Mouse (Mus musculus) T-helper 2 cell (primary cell): ENCODE results near the gene Hist1h3g.
"Not testable (repeated sequence)": the region's sequence is repeated elsewhere in the genome, so short reads cannot be mapped to it uniquely, and the experiment has no call there.

Source experiments
- in situ Hi-C: fragments of 300-600 bp; cut with MboI, MseI; formaldehyde crosslinking; loops from one replicate; pipeline ENCODE4 v1.15.1; 2025; ENCODE audit warnings: high pct_unique_total_duplicates

The Hist1h3g gene

DNA sequence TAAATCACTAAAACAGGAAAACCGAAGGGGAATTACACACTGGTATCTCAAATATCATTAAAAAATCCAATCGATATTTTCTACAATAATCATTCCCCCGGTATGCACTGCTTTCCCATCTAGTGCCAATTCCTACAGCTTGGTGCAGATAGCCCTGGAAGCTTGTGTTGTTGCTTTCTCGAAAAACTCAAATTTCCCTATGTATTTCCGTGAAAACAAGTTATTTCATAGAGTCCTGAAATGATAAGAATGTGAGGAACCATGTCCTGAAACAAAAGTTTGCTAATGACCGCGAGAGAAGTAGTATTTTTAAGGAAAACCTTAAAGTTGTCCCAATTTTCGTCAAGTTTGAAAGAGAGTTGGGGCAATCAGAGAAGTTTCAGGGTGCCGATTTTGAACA lies 19.2 kb downstream of the Hist1h3g start:
- in situ Hi-C loops = no loop called here

DNA sequence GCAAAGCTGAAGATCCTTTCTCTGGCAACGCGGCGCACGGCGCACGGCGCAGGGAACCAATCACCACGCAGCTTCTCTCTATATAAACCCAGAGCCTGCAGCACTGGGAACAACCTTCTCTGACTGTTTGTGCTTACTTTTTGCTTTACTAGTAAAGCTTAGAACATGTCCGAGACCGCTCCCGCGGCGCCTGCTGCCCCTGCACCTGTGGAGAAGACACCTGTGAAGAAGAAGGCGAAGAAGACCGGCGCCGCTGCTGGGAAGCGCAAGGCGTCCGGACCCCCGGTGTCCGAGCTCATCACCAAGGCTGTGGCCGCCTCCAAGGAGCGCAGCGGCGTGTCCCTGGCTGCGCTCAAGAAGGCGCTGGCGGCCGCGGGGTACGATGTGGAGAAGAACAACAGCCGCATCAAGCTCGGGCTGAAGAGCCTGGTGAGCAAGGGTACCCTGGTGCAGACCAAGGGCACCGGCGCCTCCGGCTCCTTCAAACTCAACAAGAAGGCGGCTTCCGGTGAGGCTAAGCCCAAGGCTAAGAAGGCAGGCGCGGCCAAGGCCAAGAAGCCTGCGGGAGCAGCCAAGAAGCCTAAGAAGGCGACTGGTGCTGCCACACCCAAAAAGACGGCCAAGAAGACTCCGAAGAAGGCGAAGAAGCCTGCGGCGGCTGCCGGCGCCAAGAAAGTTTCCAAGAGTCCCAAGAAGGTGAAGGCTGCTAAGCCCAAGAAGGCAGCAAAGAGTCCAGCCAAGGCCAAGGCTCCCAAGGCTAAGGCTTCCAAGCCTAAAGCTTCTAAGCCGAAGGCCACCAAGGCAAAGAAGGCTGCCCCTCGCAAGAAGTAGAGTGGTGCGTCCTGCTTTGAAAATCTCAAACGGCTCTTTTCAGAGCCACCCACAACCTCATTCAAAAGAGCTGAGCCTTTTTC lies 20.0 kb downstream of the Hist1h3g start:
- in situ Hi-C loops = no loop called here

DNA sequence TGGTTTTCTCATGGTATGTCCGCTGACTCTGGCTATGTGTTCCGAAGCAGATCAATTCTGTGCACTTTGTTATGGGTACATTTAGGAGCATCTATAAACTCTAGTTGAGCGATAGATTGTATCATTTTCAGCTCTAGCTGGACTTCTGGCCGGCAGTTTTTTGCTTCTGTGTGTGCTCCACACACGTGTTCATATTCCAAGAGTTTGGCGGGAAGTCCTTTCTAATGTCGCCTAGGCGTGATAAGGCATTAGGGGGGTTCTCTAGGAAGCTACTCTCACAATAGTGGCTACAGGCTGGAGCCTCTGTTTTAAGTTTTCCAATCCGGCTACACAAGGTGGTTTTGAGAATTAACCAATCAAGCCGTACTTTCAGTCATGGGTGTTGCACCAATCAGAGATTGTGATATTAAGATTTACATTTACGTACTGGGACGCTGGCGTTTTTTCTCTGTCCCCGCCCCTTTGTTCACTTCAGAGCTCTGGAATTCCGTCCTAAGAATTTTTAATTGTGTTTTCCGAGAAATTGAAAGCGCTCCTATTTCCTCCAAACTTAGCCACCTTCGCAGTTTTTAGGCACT lies 20.7 kb downstream of the Hist1h3g start:
- in situ Hi-C loops = no loop called here

DNA sequence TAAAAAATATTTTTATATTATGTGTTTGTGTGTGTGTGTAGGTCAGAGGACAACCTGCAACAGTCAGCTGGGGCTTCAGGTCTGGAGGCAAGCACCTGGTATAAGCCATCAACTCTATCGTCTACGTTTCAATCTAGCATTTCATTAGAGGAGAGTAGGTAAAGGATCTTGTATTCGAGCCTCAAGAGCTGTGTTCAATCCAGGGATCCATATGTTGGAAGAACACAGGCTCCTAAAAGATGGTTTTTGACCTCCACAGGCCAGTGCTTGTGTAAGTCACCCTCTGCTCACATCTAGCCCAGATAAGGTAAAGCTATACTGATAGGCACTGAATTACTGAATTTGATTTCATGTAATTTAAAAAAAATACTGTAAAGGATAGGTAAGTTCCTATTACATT lies 21.7 kb downstream of the Hist1h3g start:
- in situ Hi-C loops = no loop called here

DNA sequence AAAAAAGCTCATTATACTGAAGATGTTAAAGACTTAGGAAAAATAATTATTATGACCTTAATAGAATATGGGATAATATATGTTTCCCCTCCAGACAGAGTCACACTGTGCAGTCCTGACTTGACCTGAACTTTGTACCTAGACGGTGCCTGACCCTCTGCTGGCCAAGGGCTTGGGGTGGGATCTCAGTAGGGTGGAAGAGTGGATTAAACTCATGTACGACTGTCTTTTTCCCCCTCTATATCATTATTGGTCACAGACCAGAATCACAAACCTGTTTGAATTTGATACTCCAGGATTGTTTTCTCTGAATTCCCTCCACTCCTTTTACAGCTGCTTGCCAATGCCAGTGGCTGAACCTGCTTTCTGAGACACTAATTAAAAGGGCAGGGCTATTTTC lies 25.5 kb downstream of the Hist1h3g start:
- in situ Hi-C loops = not testable (repeated sequence)

DNA sequence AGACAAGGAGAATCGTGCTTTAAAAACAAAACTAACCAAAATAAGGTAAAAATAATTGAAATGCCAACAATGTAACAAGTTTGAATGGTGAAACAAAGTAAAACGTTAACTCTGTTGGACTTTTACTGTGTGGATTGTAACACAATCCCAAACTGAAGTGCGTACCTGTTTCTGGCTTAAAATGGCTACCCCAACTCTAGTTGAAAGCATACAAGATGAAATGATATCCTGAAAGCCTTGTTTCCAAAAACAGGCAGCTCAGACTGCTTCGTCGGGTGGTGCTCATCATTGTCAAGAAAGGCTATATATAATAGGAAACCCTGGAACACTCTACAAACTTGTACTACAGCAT lies 26.3 kb downstream of the Hist1h3g start:
- in situ Hi-C loops = not testable (repeated sequence)

DNA sequence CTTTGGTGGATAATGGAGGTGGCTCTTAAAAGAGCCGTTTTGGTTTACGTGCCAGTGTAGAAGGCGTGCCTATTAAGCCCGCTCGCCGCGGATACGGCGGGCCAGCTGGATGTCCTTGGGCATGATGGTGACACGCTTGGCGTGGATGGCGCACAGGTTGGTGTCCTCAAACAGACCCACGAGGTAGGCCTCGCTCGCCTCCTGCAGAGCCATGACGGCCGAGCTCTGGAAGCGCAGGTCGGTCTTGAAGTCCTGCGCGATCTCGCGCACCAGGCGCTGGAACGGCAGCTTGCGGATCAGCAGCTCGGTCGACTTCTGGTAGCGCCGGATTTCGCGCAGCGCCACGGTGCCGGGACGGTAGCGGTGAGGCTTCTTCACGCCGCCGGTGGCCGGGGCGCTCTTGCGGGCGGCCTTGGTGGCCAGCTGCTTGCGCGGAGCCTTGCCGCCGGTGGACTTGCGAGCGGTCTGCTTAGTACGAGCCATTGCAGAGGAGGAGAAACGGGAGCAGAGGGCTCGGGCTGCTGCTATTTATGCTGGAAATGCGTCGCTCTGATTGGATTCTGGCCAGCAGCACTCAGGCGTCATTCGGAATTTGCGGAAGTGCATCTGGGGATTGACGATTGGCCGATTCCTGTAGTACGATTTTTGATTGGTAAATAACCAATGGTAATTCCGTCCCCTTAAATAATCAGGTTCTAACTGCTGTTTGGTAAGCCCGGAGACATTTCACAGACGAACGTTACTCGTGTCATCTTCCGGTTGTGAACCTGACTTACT lies 26.8 kb downstream of the Hist1h3g start, which contains the start of gene Hist1h3e:
TSS of gene Hist1h3e (minus strand) at position 487 of the 777 bp plus-strand sequence.
- in situ Hi-C loops = not testable (repeated sequence)

DNA sequence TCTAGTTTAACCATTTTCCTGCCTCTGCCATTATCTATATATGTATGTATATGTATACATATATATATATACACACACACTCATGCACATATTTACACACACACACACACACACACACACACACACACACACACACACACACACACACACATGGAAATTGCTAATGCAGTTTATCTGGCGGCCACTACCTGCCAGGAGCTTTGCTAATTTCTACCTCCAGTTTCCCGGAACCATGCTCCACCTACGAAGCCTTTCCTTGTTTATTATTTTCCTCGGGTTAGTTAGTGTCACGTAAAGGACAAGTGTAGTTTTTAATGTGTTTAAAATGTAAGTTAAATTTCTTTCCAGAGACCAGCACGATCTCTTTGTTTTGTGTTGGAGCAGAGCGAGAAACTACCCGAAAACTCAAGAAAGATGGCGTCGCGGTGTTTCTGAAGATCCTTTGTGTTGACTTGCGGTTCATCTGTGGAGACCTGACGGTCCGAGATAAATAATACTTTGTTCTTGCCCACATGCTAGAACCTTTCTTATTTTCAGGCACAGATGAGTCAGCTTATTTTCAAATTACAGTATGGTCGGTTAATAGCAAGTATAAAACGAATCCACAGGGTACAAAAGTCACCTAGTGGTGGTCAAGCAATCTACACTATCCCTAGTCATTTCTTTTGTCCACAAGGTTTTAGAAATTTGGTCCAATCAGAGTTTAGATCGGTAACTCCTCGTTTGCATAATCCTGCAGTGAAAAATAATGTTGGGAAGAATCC lies 27.7 kb downstream of the Hist1h3g start:
- in situ Hi-C loops = no loop called here

DNA sequence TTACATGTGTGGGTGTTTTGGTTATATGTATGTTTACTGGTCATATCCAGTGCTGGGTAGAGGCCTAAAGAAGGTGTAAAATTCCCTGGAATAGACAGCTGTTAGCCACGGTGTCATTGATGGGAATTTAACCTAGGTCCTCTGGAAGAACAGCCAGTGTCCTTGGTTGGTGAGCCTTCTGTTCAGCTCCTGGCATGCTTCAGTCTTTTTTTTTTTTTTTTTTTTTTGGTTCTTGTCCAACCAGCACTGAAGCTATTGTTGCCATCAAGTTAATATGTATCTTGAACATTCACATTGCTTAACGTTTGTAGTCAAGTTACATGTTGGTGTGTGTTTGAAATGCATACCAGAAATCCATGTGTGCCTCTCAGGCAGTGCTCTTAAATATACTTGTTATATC lies 29.3 kb downstream of the Hist1h3g start:
- in situ Hi-C loops = no loop called here

DNA sequence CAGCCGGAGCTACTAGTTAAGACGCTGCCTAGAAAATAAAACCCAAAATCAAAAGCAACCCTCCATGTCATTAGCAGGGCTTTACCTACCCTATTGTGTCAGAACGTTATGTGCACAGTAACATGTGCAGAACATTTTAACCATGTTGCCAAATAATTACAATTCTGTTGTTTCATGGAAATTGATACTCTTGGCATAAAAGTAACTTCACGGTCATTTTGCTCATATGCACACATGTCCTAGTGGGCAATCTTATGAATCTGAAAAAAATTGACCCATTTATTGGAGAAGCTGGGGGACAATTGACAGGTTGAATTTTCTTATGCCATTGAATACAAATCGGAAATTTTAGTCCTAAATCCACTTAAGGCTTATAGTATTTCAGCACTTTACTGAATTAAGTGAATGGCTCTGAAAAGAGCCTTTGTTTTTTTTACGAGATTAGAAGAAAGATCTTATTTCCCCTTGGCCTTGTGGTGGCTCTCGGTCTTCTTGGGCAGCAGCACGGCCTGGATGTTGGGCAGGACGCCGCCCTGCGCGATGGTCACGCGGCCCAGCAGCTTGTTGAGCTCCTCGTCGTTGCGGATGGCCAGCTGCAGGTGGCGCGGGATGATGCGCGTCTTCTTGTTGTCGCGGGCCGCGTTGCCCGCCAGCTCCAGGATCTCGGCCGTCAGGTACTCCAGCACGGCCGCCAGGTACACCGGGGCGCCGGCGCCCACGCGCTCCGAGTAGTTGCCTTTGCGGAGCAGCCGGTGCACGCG lies 35.2 kb downstream of the Hist1h3g start:
- in situ Hi-C loops = loop anchor here (10.0 kb wide), 1 partner anchor 1856 kb away; the partner anchor contains the start of genes Hist1h2ai, Hist1h2bl and Hist1h3h

DNA sequence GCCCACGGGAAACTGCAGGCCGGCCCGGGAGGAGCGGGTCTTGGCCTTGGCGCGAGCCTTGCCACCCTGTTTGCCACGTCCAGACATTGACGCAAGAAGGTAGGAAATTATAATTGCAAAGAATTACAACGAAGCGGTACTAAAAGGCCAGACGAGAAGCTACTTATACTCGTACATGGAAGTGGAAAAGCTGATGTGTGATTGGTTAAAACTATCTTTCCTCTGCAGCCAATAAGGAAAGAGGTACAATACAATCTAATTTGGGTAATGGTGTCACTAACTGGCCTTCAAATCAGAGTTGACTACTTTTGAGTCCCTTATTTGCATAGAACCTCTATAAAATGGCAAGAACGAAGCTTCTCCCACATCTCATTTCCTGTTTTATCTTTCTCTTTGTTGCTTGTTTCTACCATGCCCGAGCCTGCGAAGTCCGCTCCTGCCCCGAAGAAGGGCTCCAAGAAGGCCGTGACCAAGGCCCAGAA lies 35.8 kb downstream of the Hist1h3g start, which contains the start of the genes Hist1h2ae and Hist1h2bg:
TSS of gene Hist1h2ae (minus strand) at position 199 of the 482 bp plus-strand sequence.
TSS of gene Hist1h2bg (plus strand) at position 375 of the 482 bp plus-strand sequence.
- in situ Hi-C loops = loop anchor here (10.0 kb wide), 1 partner anchor 1856 kb away; the partner anchor contains the start of genes Hist1h2ai, Hist1h2bl and Hist1h3h

DNA sequence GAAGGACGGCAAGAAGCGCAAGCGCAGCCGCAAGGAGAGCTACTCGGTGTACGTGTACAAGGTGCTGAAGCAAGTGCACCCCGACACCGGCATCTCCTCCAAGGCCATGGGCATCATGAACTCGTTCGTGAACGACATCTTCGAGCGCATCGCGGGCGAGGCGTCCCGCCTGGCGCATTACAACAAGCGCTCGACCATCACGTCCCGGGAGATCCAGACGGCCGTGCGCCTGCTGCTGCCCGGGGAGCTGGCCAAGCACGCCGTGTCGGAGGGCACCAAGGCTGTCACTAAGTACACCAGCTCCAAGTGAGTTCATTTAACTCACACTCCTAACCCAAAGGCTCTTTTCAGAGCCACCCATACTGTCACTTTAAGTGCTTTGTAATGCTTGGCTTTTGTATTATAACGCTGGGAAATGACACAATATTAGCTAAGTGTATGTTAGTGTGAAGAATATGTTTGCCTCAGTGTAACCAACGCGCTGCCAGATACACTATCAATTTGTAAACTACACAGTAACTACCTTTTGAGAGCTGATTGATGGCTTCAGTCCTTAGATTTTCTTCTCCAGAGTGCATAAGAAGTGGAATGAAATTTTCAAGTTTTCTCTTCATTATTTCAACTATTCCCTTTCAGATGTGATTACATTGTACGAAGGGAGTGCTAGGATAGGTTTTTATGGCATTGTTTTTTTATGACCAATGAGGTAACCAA lies 36.4 kb downstream of the Hist1h3g start:
- in situ Hi-C loops = loop anchor here (10.0 kb wide), 1 partner anchor 1857 kb away; the partner anchor contains the start of genes Hist1h2ai, Hist1h2bl and Hist1h3h

DNA sequence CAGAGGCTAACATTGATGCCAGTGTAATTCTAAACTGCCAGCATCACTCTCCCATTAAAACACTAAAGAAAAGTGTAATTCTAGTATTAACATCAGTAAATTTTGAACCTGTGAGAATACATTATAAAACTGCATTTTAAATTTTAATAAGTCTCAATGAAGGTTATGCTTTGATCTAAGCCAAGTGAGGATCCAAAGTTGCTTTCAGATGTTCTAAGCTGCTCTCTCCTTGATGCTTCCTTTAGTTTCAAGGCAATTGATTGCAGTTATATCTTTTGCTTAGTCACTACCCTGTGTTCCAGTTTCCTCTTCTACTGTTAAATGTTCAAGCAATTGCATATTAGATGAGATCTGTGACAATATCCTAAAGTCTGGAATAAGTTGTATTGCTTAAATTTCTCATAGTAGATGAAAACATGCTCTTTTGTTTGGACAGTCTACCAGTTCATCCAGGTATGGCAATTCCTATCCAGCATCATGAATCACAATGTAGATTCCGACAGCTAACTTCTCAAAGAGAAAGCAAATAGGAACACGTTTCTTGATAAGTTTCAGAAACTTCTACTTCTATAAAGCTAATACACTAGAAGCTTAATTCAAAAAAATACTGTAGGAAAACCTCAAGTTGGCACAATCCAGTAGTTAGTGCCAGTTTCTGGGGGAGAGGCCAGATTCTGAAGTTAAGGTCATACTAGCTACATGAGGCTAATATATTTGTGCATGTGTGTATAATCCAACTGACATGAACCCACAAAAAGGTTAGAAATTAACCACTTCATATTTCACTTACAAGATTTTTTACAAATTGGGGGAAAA lies 37.2 kb downstream of the Hist1h3g start:
- in situ Hi-C loops = loop anchor here (10.0 kb wide), 1 partner anchor 1858 kb away; the partner anchor contains the start of genes Hist1h2ai, Hist1h2bl and Hist1h3h

DNA sequence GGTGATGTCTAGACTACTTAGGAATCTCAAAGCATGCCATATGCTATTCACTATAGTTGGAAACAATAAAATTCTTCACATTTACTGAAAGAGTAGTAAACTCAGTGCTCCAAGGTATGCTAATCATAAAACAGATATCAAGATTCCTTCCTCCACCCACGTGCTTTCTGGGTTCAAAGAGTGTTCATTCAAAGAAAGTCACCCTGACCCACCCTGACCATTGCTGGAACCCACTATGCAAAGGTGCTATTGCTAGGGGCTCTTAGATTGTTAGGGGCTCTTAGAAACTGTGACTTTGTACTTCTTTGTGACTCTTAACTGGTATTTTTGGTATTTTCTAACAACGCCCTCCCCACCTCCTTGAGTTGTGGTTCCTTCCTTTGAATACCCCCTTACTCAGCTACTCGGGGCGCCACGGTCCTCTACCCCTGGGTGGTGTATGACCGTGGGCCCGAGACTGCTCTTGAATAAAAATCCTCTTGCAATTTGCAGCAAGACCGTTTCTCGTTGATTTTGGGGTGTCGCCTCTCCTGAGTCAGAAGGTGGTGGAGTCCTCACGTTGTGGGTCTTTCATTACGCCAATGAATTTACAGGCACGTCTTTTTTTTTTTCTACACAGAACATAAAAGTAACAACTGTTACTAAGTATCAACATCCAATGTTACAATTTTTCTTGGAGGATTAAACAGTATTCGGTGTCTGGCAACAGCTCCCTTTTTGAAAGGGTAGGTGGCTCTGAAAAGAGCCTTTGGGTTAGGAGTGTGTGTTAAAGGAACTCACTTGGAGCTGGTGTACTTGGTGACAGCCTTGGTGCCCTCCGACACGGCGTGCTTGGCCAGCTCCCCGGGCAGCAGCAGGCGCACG lies 38.0 kb downstream of the Hist1h3g start:
- in situ Hi-C loops = loop anchor here (10.0 kb wide), 1 partner anchor 1858 kb away; the partner anchor contains the start of genes Hist1h2ai, Hist1h2bl and Hist1h3h

DNA sequence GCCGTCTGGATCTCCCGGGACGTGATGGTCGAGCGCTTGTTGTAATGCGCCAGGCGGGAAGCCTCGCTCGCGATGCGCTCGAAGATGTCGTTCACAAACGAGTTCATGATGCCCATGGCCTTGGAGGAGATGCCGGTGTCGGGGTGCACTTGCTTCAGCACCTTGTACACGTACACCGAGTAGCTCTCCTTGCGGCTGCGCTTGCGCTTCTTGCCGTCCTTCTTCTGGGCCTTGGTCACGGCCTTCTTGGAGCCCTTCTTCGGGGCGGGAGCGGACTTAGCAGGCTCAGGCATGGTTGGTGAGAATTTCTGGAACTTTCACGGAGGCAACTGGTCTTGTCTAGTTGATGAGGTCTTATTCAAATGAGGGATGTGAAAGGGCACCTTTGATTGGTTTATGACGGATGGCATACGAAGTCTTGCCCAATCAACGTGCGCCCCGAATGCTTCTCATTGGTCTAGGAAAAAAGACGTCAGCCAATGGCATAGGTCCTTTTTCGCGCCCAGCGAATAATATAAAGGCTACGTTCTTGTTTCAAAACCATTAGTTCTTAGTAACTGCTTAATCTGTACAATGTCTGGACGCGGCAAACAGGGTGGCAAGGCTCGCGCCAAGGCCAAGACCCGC lies 38.8 kb downstream of the Hist1h3g start, which contains the start of the genes Hist1h2bf and Hist1h2ad:
TSS of gene Hist1h2bf (minus strand) at position 299 of the 627 bp plus-strand sequence.
TSS of gene Hist1h2ad (plus strand) at position 484 of the 627 bp plus-strand sequence.
- in situ Hi-C loops = loop anchor here (10.0 kb wide), 1 partner anchor 1859 kb away; the partner anchor contains the start of genes Hist1h2ai, Hist1h2bl and Hist1h3h

DNA sequence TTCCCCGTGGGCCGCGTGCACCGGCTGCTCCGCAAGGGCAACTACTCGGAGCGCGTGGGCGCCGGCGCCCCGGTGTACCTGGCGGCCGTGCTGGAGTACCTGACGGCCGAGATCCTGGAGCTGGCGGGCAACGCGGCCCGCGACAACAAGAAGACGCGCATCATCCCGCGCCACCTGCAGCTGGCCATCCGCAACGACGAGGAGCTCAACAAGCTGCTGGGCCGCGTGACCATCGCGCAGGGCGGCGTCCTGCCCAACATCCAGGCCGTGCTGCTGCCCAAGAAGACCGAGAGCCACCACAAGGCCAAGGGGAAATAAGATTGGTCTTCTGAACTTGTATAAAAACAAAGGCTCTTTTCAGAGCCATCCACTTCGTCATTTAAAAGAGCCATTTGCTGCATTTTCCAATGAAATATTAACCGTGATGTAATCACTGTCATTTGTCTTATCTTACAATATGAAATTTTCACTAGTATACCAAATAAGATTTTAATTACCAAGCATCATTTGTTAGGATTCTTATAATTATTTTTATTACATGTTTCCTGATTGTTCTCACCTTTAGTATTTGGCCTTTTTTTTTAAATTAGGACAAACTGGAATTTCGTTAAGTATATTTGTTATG lies 39.4 kb downstream of the Hist1h3g start:
- in situ Hi-C loops = loop anchor here (10.0 kb wide), 1 partner anchor 1860 kb away; the partner anchor contains the start of genes Hist1h2ai, Hist1h2bl and Hist1h3h
